Mouse (Mus musculus) heart, postnatal 10 days (tissue): ENCODE results near the gene Msrb3. TPM values are rescaled to one million over a fixed set of nuclear protein-coding genes. Genes with fewer than 3 reads are reported as not detected.

Source experiments
- DNase-seq, 2 experiments: peaks; one replicate each; pipeline ENCODE4 v3.0.0; 2021
- intact Hi-C: fragments of 180-260 bp; cut with DNase I; formaldehyde crosslinking; loops from one replicate; pipeline ENCODE4 v1.15.1; 2025
- total RNA-seq, 2 experiments: library from RNA; stranded (reverse); gene quantifications; 2 replicates each; pipeline ENCODE4 v1.2.3; 2021

Gene Msrb3
- total RNA-seq, 2 experiments from 2014 or later: 131 to 148 TPM

DNA sequence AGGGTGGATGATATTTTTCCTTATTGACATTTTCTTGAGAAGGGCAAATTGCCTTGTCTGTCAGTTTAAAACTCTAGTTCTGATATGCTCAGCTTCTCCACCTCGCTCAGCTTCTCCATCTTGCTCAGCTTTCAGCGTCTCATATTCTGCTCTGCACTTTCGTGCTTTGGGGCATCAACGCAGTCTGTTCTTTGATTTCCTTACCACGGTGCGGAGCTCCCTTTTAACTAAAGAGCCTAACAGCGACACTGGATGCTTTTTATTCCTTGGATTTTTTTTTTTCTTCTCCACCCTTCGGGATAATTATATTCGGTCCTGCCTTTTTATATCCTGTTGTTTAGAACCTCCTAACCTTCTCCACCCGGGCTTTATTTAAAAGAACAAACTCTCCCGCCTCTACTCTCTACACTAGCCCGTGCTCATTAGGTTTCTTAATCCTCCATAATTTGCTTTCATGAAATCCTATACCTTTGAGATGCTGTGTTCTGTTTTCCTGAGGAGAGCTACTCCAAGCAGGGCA lies 78.1 kb downstream of the Msrb3 start:
- no peak for DNase-seq
- intact Hi-C loops: no loop called here

DNA sequence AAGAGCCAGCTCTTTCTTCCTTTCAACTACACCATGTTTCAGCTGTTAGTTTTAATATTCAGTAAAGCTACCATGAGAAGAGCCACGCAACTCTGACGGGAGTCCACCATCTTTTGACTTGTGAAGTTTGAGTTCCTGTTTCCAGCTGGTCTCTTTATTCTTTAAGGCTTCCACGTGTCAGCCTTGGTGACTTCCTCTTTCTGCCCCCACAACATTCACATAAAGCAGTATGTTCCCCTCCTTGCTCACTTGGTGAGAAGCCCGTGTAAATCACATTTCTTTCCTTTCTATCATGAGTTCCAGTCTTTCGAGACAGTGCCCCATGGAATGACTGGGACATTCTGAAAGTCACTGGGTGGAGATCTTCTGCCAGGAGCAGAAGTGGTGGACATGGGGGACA lies 83.6 kb downstream of the Msrb3 start:
- intact Hi-C loops: no loop called here
- no peak for DNase-seq

DNA sequence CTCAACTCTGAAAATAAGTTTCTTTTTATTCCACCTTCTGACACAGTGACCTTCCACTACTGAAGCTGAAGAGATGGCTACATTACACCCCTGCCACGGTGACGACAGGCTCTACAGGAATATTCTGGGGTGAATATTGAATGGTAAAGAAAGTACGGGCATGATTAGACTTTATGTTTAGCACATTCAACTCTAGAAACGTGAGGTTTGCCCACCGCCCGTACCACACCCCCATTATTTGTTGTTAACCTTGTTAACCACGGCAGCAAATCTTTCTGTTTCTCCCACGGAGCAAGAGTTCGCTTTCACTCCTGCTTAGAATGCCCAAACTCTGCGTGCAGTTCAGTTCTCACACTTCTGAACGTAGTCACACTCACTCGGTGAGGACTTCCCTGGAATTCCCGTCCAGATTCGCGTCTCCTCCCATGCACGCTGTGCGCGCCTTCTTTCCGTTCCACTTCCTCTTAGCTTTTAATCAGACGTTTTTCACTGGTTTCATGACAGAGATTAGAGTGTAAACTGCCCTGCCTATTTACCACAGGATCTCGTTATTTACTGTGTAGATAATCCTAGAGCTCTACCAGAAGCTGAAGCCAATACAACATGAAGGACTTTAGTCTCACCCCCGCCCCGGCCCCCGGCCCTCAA lies 87.0 kb downstream of the Msrb3 start:
- intact Hi-C loops: no loop called here
- DNase-seq: no peak

DNA sequence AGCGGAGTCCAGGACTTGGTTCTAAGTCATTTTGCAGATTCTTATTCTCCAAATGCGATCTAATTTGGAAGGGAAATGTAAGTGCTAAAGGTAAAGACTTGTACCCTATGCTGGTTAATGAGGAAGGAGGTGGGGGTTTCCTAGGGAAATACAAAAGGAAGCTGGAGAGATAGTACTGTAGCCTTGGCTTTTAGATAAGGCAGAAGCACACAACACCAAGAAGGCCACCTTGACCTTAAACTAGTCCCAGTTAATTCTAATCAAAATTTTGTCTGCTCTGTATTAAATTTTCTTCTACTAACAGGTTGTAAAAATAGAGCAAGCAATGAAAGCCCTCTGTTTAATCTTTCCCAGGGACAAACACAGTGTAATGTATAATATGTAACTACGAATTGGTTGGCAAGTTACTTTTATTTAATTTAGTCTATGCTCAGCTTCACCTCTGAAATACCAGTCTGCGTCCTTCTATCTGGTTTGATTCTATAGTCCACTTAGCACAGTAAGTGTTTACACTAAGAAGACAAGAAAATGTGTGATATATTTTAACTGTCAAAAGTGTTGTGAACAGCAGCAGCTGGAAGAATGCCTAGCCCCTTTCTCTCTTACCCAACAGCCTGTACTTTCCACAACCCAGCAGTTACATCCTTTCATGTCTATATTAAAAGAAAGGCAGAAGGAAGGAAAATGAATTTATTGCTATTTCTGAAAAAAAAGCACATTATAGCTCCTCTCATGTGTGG lies 87.9 kb downstream of the Msrb3 start:
- no peak for DNase-seq

DNA sequence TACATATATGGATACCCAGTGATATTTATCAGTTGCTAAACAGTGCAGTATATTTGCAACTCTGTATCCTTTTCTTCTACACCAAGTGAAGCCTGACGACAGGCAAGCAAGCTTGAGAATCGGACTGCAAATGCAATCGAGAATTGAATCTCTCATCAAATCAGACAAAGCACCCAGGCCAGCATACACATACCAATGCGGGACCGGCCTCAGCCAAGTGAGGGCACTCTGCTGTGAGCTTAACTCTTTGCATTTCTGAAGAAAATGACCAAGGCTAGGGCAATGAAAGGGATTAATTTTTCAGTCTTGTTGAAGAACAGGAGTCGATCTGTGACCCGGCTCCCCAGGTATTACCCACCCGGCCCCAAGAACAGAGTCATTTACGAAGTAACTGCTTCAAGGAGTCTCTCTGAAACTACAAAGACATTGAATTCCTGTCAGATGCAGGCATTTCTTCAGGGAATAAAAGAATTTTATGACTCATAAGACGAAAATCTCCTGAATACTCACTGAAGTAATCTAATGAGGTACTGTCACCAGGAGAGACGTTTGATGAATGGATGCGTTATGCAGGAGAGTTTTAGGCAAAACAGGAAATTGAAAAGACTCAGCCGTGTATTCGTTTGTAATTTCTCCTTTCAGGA lies 88.7 kb downstream of the Msrb3 start:
- intact Hi-C loops: no loop called here
- DNase-seq: no peak

More for the DNA sequence above, 87.9 kb downstream of the Msrb3 start:
- intact Hi-C loops: no loop called here

DNA sequence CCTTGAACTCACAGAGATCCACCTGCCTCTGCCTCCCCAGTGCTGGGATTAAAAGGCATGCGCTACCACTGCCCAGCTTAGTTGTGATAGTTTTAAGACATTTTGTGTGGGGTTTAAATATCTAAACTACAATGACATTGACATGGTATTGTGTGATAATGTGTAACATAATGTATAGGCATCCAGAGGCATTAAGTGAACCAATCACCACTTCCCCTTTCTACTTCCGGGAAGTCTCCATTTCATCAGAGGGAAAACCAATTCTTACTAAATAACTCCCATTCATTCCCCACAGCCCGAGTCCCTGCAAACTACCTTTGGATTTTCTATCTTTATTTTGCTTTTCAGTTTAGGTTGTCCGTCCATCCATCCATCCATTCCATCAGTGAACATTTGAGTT lies 90.7 kb downstream of the Msrb3 start:
- no peak for DNase-seq
- intact Hi-C loops: no loop called here

DNA sequence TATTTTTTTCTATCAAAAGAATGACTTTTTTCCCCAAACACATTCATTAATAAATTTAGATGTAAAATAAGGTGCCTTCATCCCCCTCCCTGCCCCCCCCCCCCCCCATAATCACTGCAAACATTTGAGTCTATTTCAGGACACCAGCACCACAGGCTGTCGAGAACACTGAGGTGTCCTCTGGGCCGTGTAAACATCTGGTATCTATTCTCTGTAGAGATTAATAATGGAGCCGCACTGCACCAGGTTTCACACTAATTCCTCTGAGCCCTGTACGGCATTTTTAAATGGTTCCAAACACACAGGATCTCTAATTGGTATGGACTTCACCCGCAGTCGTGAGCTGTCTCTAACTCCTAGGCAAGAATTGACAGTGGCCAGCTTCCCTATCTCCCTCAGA lies 97.8 kb downstream of the Msrb3 start:
- DNase-seq: no peak
- intact Hi-C loops: loop anchor here (5.0 kb wide), 1 partner anchor 61 kb away; no protein-coding TSS in a partner anchor

DNA sequence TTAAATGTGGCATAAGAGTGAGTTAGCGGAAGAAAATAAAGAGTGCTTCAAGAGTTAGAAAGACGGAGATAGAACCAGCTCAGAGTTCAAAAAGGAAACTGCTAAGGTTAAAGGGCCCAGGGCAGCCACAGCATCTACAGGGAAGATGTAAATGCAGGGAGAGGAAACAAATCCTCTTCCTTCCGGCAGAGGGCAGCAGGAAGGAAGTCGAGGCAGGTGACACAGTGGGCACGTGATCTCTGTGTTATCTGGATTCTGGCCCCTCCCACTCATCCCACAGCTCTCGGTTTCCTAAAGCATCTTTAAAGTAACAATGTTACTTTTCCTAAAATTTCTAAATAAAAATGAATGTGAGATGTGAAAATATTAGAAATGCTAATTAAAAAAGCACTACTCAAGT lies 99.4 kb downstream of the Msrb3 start:
- DNase-seq: no peak
- intact Hi-C loops: no loop called here

DNA sequence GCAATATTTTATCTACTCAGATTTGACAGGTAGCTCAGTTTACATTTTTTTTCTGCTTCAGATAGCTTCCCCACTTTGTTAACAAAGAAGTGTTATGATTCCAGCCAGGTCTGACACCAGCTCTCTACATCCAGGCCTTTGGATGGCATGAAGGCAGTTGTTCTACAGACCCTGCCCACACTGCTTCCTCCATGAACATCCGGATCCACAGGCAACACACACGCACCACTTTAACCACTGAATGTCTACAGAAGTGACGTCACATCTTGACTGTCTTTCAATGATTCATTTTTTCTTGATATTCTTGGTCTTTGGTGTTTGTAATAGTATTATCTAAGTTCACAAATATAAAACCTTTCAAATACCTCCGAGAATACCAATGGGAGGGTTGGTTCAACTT lies 102.2 kb downstream of the Msrb3 start:
- intact Hi-C loops: no loop called here

DNA sequence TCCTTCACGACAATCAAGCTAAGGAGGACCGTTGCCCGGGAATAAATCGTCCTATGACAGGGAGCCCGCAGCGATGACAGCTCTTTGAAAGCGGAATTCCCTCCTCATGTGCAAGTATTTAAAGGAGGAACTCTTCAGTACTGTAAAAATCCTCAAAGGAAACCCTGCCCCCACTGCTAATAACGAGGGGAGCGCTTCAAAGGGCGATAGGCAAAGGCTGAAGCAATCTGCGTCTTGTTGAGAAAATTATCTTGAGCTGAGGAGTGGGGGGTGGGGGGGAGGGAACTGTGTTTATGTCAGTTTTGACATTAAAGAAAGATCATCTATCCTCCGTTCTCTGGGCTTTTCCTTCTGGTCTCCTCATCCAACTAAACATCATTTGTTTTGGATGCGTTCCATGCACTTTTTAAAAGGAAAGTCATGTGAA lies 104.5 kb downstream of the Msrb3 start:
- intact Hi-C loops: no loop called here

More for the DNA sequence above, 102.2 kb downstream of the Msrb3 start:
- DNase-seq: no peak

DNA sequence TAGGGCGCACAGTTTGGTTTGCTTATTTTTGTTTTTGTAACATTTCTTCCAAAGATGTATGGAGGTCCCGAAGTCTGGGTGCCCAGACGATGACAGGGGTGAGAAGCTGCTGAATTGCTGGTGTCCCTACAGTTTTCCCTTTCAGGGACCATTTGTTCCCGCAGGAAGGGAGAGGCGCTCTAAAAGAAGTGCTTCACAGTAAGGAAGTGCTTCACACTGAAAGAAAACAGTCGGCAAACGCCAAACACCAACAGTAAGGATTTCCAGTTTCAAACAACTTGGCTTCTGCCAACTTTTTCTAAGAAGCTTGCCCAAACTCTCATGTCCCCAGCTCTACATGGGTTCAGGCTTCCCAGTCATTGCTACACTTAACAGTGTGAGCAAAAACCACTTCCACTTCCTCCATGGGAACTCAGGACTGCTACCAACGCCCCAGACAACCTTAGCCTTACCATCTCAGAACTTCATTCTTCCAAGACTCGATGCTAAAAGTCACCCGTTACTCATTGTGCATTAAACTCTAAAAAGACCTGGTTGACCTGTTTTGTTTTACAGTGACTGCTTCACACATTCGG lies 106.6 kb downstream of the Msrb3 start:
- no peak for DNase-seq
- intact Hi-C loops: no loop called here

More for the DNA sequence above, 104.5 kb downstream of the Msrb3 start:
- no peak for DNase-seq

DNA sequence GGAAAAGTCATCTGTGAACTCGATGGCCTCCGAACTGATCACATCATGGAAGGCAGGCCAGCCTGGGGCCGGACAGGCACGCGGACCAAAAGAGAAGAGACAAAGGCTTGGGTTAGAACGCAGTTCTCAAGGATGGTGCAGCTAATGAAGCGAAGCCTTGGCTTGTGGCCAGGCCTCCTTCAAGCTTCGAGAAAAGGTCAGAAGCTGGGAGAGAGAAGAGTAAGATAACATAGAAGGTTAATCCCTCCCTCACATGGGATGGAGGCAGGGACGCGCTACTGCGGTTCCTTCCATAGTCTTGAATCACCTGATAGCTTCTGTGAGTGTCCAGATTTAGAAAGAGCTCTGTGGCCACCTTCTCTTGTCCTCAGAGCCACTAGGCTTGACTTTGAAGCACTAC lies 107.5 kb downstream of the Msrb3 start:
- DNase-seq: no peak
- intact Hi-C loops: no loop called here

DNA sequence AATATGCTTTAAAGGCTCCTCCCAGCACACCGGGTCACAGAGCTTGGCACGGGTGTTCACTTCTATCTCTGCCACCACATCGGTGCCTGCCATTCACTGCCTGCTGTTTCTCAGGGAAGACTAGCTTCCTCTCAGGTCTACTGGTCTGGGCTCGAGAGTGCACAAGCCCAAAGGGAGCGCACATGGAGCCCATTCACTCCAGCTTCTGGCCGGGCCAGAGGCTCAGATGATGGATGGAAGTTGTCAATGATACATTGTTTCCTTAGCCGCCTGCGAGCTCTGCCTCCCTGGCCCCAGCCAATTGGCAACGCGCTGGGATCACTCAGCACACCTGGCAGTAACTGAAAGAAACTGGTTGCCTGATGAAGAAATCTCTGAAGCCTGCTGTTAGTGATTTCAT lies 111.7 kb downstream of the Msrb3 start:
- intact Hi-C loops: no loop called here
- DNase-seq: no peak

DNA sequence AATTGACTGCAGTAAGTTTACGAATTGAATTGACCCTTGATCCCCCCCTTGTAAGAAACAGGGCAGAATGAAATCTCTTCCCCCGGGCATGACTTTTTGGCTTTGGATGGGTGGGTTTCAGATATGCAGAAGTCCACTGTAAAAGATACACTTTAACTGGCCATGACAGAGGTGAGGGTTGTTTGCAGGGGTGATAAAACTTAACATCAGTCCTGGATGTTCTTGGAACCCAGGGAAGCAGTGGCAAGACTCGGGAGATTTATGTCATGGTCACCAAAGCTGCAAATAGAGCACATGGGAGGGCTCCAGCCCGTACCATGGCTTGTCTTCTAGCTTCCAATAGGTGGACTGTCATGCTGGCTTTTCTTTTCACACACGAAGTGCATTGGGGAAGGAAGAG lies 114.4 kb downstream of the Msrb3 start:
- DNase-seq: no peak

DNA sequence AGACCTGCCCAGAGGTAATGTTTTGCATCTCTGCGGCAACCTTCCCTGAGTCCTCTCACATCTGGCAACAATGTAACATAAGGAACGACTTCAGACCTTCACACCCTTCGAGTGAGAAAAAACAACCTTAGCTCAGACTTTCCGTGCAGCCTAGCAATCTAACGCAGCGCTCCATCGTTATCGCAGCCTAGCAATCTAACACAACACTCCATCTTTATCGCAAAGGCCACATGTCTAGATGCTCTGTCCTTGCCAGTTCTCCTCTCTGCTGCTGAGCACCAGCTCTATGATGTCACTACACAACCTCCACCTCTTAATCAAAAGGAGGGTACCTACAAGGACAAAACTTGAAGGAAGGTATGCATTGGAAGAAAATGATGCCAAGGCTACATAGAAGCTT lies 115.5 kb downstream of the Msrb3 start:
- DNase-seq: no peak
- intact Hi-C loops: no loop called here

More for the DNA sequence above, 114.4 kb downstream of the Msrb3 start:
- intact Hi-C loops: no loop called here

DNA sequence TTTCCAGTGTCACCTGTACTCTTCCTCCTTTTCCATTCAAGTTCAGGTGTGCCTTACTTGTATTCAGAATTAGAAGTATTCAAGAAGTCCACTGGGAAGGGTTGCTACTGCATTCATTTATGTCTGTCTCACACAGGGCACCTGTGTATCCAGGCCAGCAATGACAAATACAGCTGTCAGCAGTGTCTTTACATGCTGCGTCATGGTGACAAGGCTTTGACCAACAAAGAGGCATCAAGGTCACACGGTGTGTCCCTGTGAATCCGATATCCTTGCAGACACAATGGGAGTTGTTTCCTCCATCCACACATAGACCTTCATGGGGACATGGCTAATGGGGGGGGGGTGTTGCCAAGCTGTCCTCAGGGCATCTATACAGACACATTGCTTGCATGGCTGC lies 121.4 kb downstream of the Msrb3 start:
- intact Hi-C loops: no loop called here
- no peak for DNase-seq

DNA sequence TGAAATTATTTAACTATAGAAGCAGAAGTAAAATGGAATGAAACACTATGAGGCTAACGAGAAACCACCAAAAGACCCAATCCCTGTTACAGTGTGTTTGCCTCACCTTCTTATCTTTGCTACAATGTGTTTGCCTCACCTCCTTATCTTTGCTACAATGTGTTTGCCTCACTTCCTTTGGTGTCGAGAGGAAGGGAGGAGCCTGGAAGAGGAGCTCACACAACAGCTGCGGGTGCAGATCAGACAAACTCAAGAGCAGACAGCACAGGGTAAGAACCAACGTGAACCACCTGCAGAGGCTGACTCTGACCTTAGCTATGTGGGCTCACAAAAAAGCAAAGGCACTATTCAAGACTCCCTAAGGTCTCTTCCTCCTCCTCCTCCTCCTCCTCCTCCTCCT lies 123.5 kb downstream of the Msrb3 start:
- no peak for DNase-seq
- intact Hi-C loops: no loop called here

DNA sequence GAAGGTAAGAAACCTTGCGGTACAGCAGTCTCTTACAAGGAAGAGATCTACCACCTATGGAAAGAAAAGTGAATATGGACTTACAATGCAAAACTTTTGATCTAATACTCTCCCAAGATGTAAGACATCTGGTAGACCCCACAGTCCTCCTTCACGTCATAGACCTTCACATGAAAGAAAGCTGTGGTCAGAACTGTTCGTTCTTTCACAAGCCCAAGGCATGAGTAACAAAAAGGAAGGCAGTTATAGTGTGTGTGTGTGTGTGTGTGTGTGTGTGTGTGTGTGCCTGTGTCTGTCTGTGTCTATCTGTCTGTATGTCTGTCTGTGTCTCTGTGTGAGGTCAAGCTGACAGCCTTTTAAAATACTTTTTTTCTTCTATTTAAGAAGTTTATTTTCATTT lies 131.5 kb downstream of the Msrb3 start:
- DNase-seq: no peak
- intact Hi-C loops: no loop called here

DNA sequence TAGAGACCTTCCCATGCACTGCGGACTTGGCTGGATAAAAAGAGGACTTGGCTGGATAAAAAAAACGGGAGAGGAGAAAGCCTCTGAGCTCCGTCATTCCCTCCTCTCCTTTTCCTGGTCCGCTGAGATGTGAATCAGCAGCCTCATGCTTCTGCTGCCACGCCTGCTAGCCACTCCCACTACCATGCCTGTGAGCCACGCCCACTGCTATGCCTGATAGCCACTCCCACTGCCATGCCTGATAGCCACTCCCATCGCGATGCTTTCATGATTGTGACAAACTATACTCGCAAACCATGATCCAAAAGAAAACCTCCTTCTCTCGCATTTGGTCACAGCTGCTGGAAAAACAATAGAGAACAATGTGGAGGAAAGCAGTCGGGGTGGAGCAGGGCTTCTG lies 133.5 kb downstream of the Msrb3 start:
- DNase-seq: no peak
- intact Hi-C loops: no loop called here

DNA sequence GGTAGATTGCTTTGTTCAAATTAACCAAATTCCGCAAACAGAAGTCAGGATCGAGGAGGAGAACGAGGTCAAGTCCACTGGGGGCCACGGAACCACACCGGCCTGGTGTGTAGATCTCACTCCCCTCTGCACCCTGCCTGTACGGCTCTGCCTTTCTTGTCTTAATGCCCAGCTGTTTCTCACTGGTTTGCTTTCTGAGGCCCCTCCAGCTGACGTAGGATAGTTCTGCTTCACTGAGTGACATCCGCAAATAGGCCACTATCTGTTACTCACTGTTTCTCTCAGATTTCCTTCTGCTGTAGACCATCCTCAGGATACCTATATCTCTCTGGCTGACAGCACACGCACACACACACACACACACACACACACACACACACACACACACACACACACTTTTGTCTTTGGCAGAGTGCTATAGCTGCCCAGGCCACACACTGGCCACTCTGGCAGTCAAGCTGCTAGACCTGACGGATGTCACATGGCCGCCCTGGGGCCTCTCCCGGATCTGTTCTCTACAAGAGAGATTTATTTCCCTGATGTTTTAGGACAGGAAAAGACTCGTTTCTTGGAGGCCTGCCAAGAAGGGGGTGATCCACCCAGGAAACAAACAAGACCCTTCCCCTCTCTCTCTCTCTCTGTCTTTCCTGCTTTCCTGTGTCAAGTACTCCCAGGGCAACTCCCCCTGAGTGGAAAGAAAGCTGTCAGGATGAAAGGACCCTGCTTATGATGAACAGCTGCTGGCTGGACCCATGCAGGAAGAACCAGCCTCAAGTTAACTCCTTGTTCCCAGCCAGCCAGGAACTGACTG lies 135.0 kb downstream of the Msrb3 start:
- intact Hi-C loops: no loop called here
- DNase-seq: peak; percentile 40 to 63

DNA sequence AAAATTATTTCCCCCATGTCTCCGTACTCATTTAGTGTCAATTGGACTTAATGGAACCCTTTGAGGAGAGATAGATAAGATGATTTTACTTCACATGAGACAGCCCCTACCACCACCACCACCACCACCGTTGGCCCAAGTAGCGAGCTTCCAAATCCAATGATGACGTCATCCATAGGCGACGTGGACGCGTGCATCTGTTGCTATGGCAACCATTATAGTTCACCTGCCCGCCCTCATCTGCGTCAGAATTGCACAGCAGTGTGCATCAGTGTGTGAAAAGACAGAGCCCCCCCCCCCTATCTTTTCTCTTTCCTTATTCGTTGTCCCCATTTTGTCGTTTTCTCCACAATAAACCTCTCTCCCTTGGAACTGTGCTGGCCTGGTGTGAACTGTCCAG lies 135.9 kb downstream of the Msrb3 start:
- intact Hi-C loops: no loop called here
- DNase-seq: no peak
